Mouse (Mus musculus) intestine, postnatal 0 days (tissue): Measurements from ENCODE around the gene Rbpms2. TPM values are rescaled to one million over a fixed set of nuclear protein-coding genes. Genes with fewer than 3 reads are reported as not detected.
A peak's percentile ranks its signal among the peaks of the same experiment; 100 is the strongest.

Experiments used
- ATAC-seq: fragments of 200-750 bp; cut with Nextera tagmentation; 2 replicates; pipeline ENCODE4 v1.8.0; 2017; ENCODE audit warnings: mild to moderate bottlenecking, moderate TSS enrichment, moderate library complexity
- H3K27ac ChIP-seq: fragments of 300-500 bp; sonication (generic); 2 replicates; pipeline ENCODE4 v1.5.1; 2014; ENCODE audit warnings: mild to moderate bottlenecking, low read depth, low read length, moderate library complexity
- H3K27me3 ChIP-seq: fragments of 300-500 bp; sonication (generic); replicated peaks from 2 replicates; pipeline ENCODE4 v1.6.1; 2014; ENCODE audit warnings: low read length, mixed read lengths; ENCODE audit not compliant: control insufficient read depth, insufficient read depth
- H3K36me3 ChIP-seq: fragments of 300-500 bp; sonication (generic); 2 replicates; pipeline ENCODE4 v1.6.1; 2014; ENCODE audit warnings: mild to moderate bottlenecking, moderate library complexity; ENCODE audit not compliant: control insufficient read depth, insufficient read depth
- H3K4me1 ChIP-seq: fragments of 300-500 bp; sonication (generic); replicated peaks from 2 replicates; pipeline ENCODE4 v1.6.1; 2014; ENCODE audit warnings: antibody characterized with exemption, low read length, mixed read lengths; ENCODE audit not compliant: control insufficient read depth, insufficient read depth
- H3K4me2 ChIP-seq: fragments of 300-500 bp; sonication (generic); replicated peaks from 2 replicates; pipeline ENCODE4 v1.6.1; 2014; ENCODE audit warnings: low read depth, mild to moderate bottlenecking, moderate library complexity
- H3K4me3 ChIP-seq: fragments of 300-500 bp; sonication (generic); 2 replicates; pipeline ENCODE4 v1.5.1; 2014; ENCODE audit warnings: low read depth, low read length
- H3K9ac ChIP-seq: fragments of 300-500 bp; sonication (generic); 2 replicates; pipeline ENCODE4 v1.6.1; 2014; ENCODE audit warnings: mild to moderate bottlenecking, low read depth, low read length
- H3K9me3 ChIP-seq: fragments of 300-500 bp; sonication (generic); 2 replicates; pipeline ENCODE4 v1.6.1; 2016; ENCODE audit warnings: mixed run types; ENCODE audit not compliant: control insufficient read depth
- CTCF ChIP-seq: sonication (generic); IDR thresholded peaks from 2 replicates; pipeline ENCODE4 v1.5.1; 2016; ENCODE audit warnings: low read depth, mild to moderate bottlenecking, control low read depth, antibody characterized with exemption, moderate library complexity
- WGBS: fragments of 180-500 bp; shearing (Covaris S2); extraction: QIAGEN DNeasy Blood & Tissue Kit; methylation state at CpG from one replicate; pipeline ENCODE4 v1.1.7; 2014; 5-methylcytosine and 5-hydroxymethylcytosine counted together
- polyA plus RNA-seq: library from polyadenylated mRNA; unstranded; fragments of >200 nt; fragmentation: Nextera tagmentation; extraction: Ambion mirVana; gene quantifications from 2 replicates; pipeline ENCODE4 v1.2.1, GENCODE M21; 2015

Gene Rbpms2
- polyA plus RNA-seq, 1 experiment from 2014 or later: 21.4 TPM

GRCm38 (mm10) chr9:65629767-65630630 lies 551 bp downstream of the Rbpms2 start:
- Histone ChIP-seq H3K9me3 (no peaks in the 10 kb centered on the region), H3K4me3 (peak overlapping the region; percentile 70), H3K27ac (peak overlapping the region; percentile 28), H3K9ac (peak overlapping the region; percentile 53), H3K4me2 (peak overlapping the region; percentile 87), H3K4me1 (0 out of 2 replicates have a peak, but pooled peaks cover 3% of the 10 kb centered on the region), H3K27me3 (peaks cover 26% of the 10 kb centered on the region; the same call in 1 of the 2 replicates), H3K36me3 (no peaks in the 10 kb centered on the region)
- TF ChIP-seq CTCF: no peak
- WGBS: under 1% methylated on average over 39 of the region's 83 CpGs
- ATAC-seq: peak; percentile 78

DNA sequence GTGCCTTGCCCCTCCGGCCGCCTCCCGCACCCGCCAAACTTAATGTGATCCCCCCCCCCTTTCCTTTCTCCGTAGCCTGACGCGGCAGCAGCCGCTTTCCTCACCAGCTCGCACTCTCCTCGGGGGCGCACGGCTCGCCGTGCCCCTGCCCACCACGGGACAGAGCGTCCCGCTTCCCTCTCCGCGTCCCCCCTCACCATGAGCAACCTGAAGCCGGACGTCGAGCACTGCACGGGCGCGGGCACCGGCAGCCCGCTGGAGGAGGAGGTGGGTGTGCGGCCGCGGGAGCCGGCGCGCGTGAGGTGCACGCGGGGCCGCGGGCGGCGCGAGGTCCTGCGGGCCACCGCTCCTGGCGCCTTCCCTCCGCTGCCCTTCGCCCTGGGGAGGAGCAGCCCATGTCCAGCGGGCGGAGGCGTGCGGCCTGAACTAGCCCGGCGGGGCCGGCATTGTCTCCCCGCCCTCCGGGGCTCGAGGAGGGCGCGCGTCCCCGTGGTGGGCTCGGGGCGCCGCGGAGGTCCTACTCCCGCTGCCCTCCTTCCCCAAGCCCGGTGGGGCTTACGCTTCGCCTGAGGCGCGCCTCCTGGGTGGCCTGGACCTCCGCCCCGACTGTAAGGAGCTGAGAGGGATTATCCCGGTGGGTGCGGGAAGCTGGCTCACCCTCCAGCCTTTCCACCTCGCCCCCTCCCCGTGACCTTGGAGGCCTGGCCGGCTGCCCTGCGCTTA lies 1.3 kb downstream of the Rbpms2 start:
- Histone ChIP-seq H3K27ac (peak overlapping the region; percentile 22), H3K27me3 (peaks cover 26% of the 10 kb centered on the region; the same call in 1 of the 2 replicates), H3K4me2 (peak overlapping the region; percentile 87), H3K4me1 (0 out of 2 replicates have a peak, but pooled peaks cover 3% of the 10 kb centered on the region), H3K36me3 (no peaks in the 10 kb centered on the region), H3K9ac (peak overlapping the region; percentile 53), H3K9me3 (no peaks in the 10 kb centered on the region), H3K4me3 (peak overlapping the region; percentile 70)
- peak; percentile 51 for ATAC-seq
- WGBS: 2% methylated on average over 69 of the region's 78 CpGs
- TF ChIP-seq CTCF: no peak

- ATAC-seq: no peak
- no peaks in the 10 kb centered on the region for H3K9me3 ChIP-seq
- no peaks in the 10 kb centered on the region; the same call in 1 of the 2 replicates for H3K36me3 ChIP-seq
- peak overlapping the region; percentile 87 for H3K4me2 ChIP-seq
- no peak overlapping the region for H3K27ac ChIP-seq
- H3K4me3 ChIP-seq: peak overlapping the region; percentile 70
- peak overlapping the region; percentile 53; the same call in 1 of the 2 replicates for H3K9ac ChIP-seq
- 0 out of 2 replicates have a peak, but pooled peaks cover 3% of the 10 kb centered on the region for H3K4me1 ChIP-seq
- 56% methylated on average over 16 of the region's 16 CpGs for WGBS
- peaks cover 26% of the 10 kb centered on the region; the same call in 1 of the 2 replicates for H3K27me3 ChIP-seq
- TF ChIP-seq CTCF: no peak
Observed at GRCm38 (mm10) chr9:65631354-65632021, 2.0 kb downstream of the Rbpms2 start.

DNA sequence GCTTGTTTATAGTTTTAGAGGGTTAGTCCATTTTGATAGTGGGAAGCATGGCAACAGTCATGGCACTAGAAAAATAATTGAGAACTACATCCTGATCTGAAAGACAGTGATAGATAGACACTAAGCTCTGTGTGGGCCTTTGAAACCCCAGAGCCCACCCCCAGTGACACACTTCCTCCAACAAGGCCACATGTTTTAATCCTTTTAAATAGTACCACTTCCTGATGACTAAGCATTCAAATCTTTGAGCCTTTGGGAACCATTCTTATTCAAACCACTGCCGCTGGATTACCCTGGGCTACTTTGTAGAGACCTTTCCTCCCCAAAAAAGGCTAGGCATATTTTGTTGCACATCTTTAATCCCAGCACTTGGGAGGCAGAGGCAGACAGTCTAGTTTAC lies 6.3 kb downstream of the Rbpms2 start:
- H3K27me3 ChIP-seq: peaks cover 13% of the 10 kb centered on the region; the same call in 1 of the 2 replicates
- no peak for TF ChIP-seq CTCF
- H3K27ac ChIP-seq: no peak overlapping the region
- H3K9me3 ChIP-seq: no peaks in the 10 kb centered on the region
- no peak overlapping the region for H3K4me3 ChIP-seq
- no peak for ATAC-seq
- 89% methylated on average over 1 of the region's 1 CpGs for WGBS
- 0 out of 2 replicates have a peak, but pooled peaks cover 7% of the 10 kb centered on the region for H3K4me1 ChIP-seq
- H3K4me2 ChIP-seq: no peak overlapping the region
- no peaks in the 10 kb centered on the region; the same call in 1 of the 2 replicates for H3K36me3 ChIP-seq
- H3K9ac ChIP-seq: no peak overlapping the region

DNA sequence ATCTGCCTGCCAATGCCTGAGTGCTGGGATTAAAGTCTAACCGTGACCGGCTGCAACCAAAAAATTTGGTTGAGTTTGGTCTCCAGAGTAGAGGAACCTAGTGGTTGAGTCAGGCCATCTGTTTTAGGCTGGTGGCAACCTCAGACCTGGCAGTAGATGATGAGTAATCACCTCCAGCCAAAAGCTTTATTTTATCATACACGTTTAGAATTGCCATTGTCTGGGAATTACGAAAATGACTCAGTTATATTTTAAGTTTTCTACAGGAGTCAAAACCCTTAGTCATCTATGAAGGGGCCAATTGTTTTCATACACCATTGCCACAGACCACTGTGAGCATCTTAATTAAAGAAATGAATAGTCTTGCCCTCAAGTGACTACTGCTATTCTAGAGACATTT lies 7.5 kb downstream of the Rbpms2 start:
- Histone ChIP-seq H3K36me3 (no peaks in the 10 kb centered on the region; the same call in 1 of the 2 replicates), H3K4me3 (no peak overlapping the region), H3K9ac (no peak overlapping the region), H3K9me3 (no peaks in the 10 kb centered on the region), H3K4me2 (no peak overlapping the region), H3K27me3 (0 out of 2 replicates have a peak, but pooled peaks cover 1% of the 10 kb centered on the region), H3K27ac (no peak overlapping the region), H3K4me1 (peaks cover 4% of the 10 kb centered on the region; the same call in 1 of the 2 replicates)
- WGBS: 85% methylated on average over 4 of the region's 4 CpGs
- no peak for ATAC-seq
- TF ChIP-seq CTCF: no peak
